Mouse (Mus musculus) macrophage (primary cell): ENCODE measurements around the gene Vmn1r221. TPM values are rescaled to one million over a fixed set of nuclear protein-coding genes. Genes with fewer than 3 reads are reported as not detected.
"Not testable (repeated sequence)": the region's sequence is repeated elsewhere in the genome, so short reads cannot be mapped to it uniquely, and the experiment has no call there.

Source experiments
- H3K27ac ChIP-seq: fragments of 350-480 bp; formaldehyde crosslinking; 2 replicates; pipeline ENCODE4 v1.9.0; 2021
- H3K36me3 ChIP-seq: fragments of 350-480 bp; formaldehyde crosslinking; 2 replicates; pipeline ENCODE4 v1.9.0; 2021; ENCODE audit errors: inconsistent target
- H3K4me3 ChIP-seq: fragments of 350-480 bp; formaldehyde crosslinking; 2 replicates; pipeline ENCODE4 v1.9.0; 2021; ENCODE audit errors: inconsistent target
- H3K79me2 ChIP-seq: fragments of 350-480 bp; formaldehyde crosslinking; 2 replicates; pipeline ENCODE4 v1.9.0; 2021; ENCODE audit errors: inconsistent target
- WGBS: methylation state at CpG from one replicate; pipeline ENCODE4 v1.1.7; 2026; ENCODE audit warnings: inconsistent platforms; ENCODE audit not compliant: missing documents; 5-methylcytosine and 5-hydroxymethylcytosine counted together
- polyA plus RNA-seq: library from polyadenylated mRNA; stranded (reverse); fragments of 250-400 nt; gene quantifications from 3 replicates; pipeline ENCODE4 v1.2.4, GENCODE M21; 2018; ENCODE audit warnings: inconsistent platforms
- total RNA-seq, 78 experiments: library from RNA; depleted of rRNA; stranded (reverse); fragments of 250-400 nt; gene quantifications; 1 replicate in 9 of 78; 2 replicates in 24 of 78; 3 replicates in 43 of 78; 4 replicates in 2 of 78; pipeline ENCODE4 v1.2.4; 2018; ENCODE audit warnings: inconsistent platforms in 56 of 78

The Vmn1r221 gene
- total RNA-seq (2018; cell fraction: chromatin; rRNA removed) = not detected
- not detected for total RNA-seq (2018; cell fraction: cytosol; rRNA removed)
- total RNA-seq (2018; cell fraction: nucleus; rRNA removed) = not detected
- polyA plus RNA-seq = not detected in 3 replicates

- H3K4me3 ChIP-seq, H3K79me2 ChIP-seq, H3K36me3 ChIP-seq, H3K27ac ChIP-seq: not testable (repeated sequence)
- whole genome bisulfite sequencing = 90% methylated on average over 1 of the region's 2 CpGs
These were observed at the start of gene Vmn1r221 for GRCm38 (mm10) chr13:23213827-23214226. TSS of gene Vmn1r221 (plus strand) at chr13:23214127.

DNA sequence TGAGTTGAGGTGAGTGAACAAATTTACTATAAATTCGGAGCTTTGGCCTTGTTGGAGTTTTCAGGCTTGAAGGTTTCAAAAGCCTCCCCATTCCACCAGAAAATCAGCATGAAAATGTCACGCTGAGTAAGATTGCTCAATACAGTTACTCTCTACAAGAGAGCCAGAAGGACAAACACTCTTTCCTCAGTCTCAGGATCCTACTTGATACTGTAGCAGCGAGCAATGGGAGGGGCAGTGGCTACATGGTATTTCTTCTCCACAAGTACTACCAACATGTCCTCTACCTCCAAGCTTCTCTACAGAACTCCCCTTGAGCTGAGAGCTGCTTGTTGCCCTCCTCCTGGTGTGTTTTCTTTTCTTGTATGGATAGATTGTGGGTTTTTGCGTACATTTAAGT, 47.5 kb upstream of the Vmn1r221 start:
- 89% methylated on average over 4 of the region's 4 CpGs for WGBS
- H3K79me2 ChIP-seq, H3K36me3 ChIP-seq, H3K27ac ChIP-seq, H3K4me3 ChIP-seq: not testable (repeated sequence)

- Histone ChIP-seq H3K4me3 (no peak within 1 kb of the TSS), H3K27ac (no peak within 1 kb of the TSS), H3K79me2 (no peaks in the 10 kb centered on the region), H3K36me3 (no peaks in the 10 kb centered on the region)
- 88% methylated on average over 2 of the region's 2 CpGs for WGBS
These were observed 26.1 kb upstream of the Vmn1r221 start, which contains the start of gene Vmn1r220 for GRCm38 (mm10) chr13:23187875-23188274. TSS of gene Vmn1r220 (minus strand) at chr13:23187975.

GRCm38 (mm10) chr13:23203885-23204284, 10.0 kb upstream of the Vmn1r221 start:
- H3K79me2 ChIP-seq, H3K36me3 ChIP-seq, H3K4me3 ChIP-seq, H3K27ac ChIP-seq: not testable (repeated sequence)
- WGBS = 60% methylated on average over 1 of the region's 1 CpGs

- H3K79me2 ChIP-seq, H3K4me3 ChIP-seq, H3K36me3 ChIP-seq, H3K27ac ChIP-seq: not testable (repeated sequence)
These were observed 21.9 kb downstream of the Vmn1r221 start, which contains the start of gene Vmn1r222 for GRCm38 (mm10) chr13:23235847-23236246. TSS of gene Vmn1r222 (minus strand) at chr13:23235947.

DNA sequence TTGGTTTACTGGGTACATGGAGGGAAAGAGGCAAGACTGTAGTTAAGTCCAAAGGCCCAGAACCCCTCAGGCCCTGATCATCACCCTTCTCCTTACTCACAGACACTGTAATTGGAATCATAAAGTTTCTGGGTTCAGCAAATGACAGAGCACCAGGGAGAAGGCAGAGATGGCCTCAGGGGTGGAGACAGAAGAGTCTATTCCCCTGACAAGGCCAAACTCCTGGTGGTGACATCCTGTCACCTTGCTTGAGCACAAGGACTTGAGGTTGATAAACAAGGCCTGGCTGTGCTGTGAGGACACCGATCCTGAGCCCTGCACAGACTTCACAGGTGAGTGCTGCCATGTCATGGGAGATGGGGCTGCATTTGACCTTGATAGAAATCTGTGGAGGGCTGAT, 32.9 kb downstream of the Vmn1r221 start, which contains the start of gene Vmn1r223:
Gene Vmn1r223 (plus strand): TSS at position 301 of the 400 bp plus-strand sequence.
- WGBS = 90% methylated on average over 1 of the region's 1 CpGs
- not testable (repeated sequence) for H3K79me2 ChIP-seq, H3K27ac ChIP-seq, H3K36me3 ChIP-seq, H3K4me3 ChIP-seq

DNA sequence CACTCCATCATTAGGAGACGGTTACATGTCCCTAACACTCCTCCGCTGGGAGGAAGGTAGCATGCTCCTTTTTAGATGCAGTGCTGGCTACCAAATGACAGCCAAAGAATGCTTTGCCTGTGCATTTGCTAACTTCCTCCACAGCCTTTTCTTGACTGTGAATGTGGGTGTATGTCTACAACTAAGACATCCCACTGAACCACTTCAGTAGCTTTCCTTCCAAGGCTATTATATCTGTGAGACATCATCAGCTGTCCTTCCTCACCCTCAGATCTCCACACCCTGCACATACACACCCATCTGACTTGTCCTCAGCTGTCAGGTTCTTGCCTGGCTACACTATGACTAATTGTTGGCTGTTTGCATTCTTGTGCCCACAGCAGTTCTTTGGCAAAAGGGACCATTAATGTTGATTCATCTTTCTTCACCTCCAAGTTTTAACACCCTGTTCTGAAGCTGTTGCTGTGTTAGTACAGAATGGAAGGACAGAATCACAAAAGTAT, 44.7 kb downstream of the Vmn1r221 start:
- Histone ChIP-seq H3K79me2 (no peaks in the 10 kb centered on the region), H3K27ac (no peak overlapping the region), H3K4me3 (no peak overlapping the region), H3K36me3 (no peaks in the 10 kb centered on the region)
- 89% methylated on average over 2 of the region's 2 CpGs for WGBS

DNA sequence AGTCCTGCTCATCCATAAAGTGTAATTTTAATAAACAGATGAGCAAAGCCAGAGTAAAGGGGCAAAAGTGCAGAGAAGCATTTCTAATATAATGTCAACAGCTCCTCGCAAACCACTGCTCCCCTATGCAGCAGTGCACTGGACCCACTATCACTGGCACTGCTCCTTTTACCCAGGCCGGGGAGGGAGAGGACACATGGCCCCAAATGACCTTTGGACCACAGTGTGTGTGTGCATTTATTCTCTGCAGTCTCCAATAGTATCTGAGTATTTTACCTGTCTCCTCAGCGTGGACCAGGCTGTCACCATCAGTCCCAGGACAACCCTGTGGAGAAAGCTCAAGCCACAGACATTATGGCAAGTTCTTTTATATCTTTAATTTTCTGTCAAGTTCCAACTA, 54.7 kb downstream of the Vmn1r221 start:
- H3K79me2 ChIP-seq, H3K36me3 ChIP-seq, H3K27ac ChIP-seq, H3K4me3 ChIP-seq: not testable (repeated sequence)
- 100% methylated on average over 2 of the region's 3 CpGs for WGBS

GRCm38 (mm10) chr13:23269127-23269526, 55.2 kb downstream of the Vmn1r221 start:
- 88% methylated on average over 2 of the region's 4 CpGs for WGBS

DNA sequence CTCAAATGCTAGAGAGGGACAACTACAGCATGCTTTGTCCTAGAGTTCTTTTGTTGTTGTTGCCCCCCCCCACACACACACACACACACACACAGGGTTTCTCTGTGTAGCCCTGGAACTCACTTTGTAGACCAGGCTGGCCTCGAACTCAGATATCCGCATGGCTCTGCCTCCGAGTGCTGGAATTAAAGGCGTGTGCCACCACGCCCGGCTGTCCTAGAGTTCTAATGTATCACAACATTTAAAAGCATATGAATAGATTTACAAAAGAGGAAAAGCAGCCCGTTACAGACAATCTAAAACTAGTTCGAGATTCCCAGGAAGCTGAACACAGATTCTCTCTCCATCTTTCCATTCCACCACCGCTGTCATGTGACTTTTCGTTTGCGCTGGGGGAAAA, 55.8 kb downstream of the Vmn1r221 start:
- no peak overlapping the region for H3K27ac ChIP-seq
- H3K79me2 ChIP-seq = no peaks in the 10 kb centered on the region
- H3K36me3 ChIP-seq = no peaks in the 10 kb centered on the region
- WGBS = 36% methylated on average over 11 of the region's 11 CpGs
- H3K4me3 ChIP-seq = no peak overlapping the region

More at GRCm38 (mm10) chr13:23269127-23269526, 55.2 kb downstream of the Vmn1r221 start:
- not testable (repeated sequence) for H3K79me2 ChIP-seq, H3K36me3 ChIP-seq, H3K27ac ChIP-seq, H3K4me3 ChIP-seq

GRCm38 (mm10) chr13:23270321-23271101, 56.6 kb downstream of the Vmn1r221 start:
- Histone ChIP-seq H3K4me3 (no peak overlapping the region), H3K79me2 (no peaks in the 10 kb centered on the region), H3K27ac (no peak overlapping the region), H3K36me3 (no peaks in the 10 kb centered on the region)
- WGBS = 14% methylated on average over 34 of the region's 34 CpGs

Other genes starting within 250 kb of the Vmn1r221 start
- gene Vmn1r213, start 206.5 kb upstream of the Vmn1r221 start, polyA plus RNA-seq = not detected in 3 replicates
- not detected in 3 replicates for gene Vmn1r214, start 183.7 kb upstream of the Vmn1r221 start, polyA plus RNA-seq
- gene Vmn1r215, start 146.1 kb upstream of the Vmn1r221 start, polyA plus RNA-seq = not detected in 3 replicates
- not detected in 3 replicates for gene Vmn1r217, start 95.9 kb upstream of the Vmn1r221 start, polyA plus RNA-seq
- not detected in 3 replicates for gene Vmn1r218, start 81.0 kb upstream of the Vmn1r221 start, polyA plus RNA-seq
- not detected in 3 replicates for gene Vmn1r219, start 54.8 kb upstream of the Vmn1r221 start, polyA plus RNA-seq
- not detected in 3 replicates for gene Vmn1r220, start 26.2 kb upstream of the Vmn1r221 start, polyA plus RNA-seq
- not detected in 3 replicates for gene Vmn1r222, start 21.8 kb downstream of the Vmn1r221 start, polyA plus RNA-seq
- not detected in 3 replicates for gene Vmn1r223, start 33.0 kb downstream of the Vmn1r221 start, polyA plus RNA-seq
- 12.3 to 19.9 TPM (median 12.8 TPM) in 3 replicates for gene Zfp322a, start 155.1 kb downstream of the Vmn1r221 start, polyA plus RNA-seq
- gene Abt1, start 209.7 kb downstream of the Vmn1r221 start, polyA plus RNA-seq = 3.5 to 4.4 TPM (median 3.7 TPM) in 3 replicates